Mouse (Mus musculus): Measurements from ENCODE around the gene H2-M3. TPM values are rescaled to one million over a fixed set of nuclear protein-coding genes. Genes with fewer than 3 reads are reported as not detected.

Gene H2-M3
- 32.4 TPM for total RNA-seq (2023)

DNA sequence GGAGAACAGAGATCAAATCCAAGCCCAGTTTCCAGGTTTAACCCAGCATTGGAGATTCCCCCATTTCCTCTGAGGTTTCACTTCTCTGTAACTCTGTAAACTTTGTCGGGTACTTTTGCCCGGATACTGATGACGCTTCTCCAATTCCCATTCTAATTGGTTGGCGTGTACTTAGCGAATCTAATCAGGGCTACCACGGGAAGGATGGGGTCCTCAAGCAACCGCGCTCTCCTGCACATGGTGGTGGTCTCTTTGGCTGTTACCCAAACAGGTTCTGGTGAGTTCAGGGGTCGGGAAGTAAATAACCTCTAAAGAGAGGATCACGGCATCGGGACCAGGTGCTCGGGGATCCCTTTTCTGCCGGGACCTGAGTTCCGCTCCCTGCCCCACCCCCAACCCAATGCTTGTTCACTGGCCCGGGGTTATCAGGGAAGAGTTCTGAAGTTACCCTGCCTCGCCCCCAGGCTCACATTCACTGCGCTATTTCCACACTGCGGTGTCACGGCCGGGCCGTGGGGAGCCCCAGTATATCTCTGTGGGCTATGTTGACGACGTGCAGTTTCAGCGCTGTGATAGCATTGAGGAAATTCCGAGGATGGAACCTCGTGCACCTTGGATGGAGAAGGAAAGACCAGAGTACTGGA is at the start of gene H2-M3:
H2-M3 (plus strand) TSS at position 163 of the 644 bp plus-strand sequence.

DNA sequence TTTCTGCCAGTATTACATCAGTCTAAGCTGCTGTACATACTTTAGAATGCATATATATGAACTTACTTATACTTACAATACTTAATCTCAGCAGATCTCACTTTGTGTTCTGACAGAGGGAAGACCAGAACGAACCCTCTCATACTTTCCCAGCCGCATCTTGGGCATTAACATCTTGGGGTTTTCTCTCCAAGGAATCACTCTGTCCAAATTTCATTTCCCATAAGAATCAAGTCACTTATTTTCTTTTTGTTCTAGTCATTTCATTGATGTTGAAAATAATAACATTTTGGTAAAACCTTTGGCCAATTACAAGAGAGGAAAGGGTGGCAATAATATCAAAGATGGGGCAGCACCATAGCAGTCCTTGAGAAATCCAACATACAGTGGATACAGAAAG is 32.8 kb upstream of the H2-M3 start, which contains the start of gene Olfr97:
Olfr97 (minus strand) TSS at position 101 of the 400 bp plus-strand sequence.

DNA sequence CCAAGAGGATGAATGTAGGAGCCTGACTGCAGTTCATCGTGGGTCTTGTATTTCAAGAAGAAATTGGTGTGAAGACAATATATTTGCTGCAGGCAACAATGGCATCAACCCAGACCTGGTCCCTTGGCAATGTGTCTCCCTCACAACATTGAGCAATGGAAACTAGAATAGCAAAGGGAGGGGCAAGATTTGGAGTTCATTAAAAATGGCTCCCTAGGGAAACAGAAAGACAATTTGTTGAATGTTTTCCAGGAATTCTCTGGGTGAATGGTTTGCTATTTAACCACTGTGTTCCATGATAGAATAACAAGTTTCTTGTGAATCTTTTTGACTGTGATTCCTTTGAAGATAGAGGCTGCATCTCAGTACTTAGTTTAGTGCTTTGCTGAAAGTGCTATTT is 6.4 kb upstream of the H2-M3 start, which contains the start of gene Olfr98:
Olfr98 (minus strand) TSS at position 124 of the 400 bp plus-strand sequence.

DNA sequence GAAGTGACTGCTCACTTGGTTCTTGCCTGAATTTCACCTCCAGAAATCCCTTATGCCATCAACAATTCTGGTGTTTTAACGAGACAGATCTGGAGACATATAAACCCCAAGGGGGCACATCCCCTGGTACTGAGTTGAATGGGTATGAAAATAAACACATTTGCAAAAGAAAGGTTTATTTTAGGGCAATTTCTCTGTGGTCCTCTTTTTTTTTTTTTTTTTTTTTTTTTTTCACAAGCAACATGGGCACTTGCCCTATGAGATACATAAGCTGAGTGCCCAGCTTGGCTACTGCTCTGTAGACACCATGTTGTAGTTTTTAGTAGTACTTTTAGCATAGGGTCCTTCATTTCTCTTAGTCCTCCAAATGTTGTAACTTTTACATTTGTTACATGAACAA is 13.3 kb downstream of the H2-M3 start, which contains the start of gene Olfr99:
Olfr99 (minus strand) TSS at position 101 of the 400 bp plus-strand sequence.

GRCm38 (mm10) chr17:37304213-37304612 is 34.2 kb downstream of the H2-M3 start, which contains the start of gene Olfr101:
Gene Olfr101, minus strand, starts transcription at chr17:37304313.

GRCm38 (mm10) chr17:37316954-37317353 is 46.9 kb downstream of the H2-M3 start, which contains the start of gene Olfr102:
Gene Olfr102, minus strand, starts transcription at chr17:37317054.

Other genes with a start within 250 kb of the H2-M3 start
- gene Mog, start 246.8 kb upstream of the H2-M3 start, total RNA-seq (2023), result not detected
- 112 TPM for gene Gabbr1, start 224.3 kb upstream of the H2-M3 start, total RNA-seq (2023)
- 0.21 TPM for gene Olfr90, start 181.7 kb upstream of the H2-M3 start, total RNA-seq (2023)
- not detected for gene Olfr91, start 171.9 kb upstream of the H2-M3 start, total RNA-seq (2023)
- gene Olfr92, start 150.1 kb upstream of the H2-M3 start, total RNA-seq (2023), result not detected
- gene Olfr93, start 108.7 kb upstream of the H2-M3 start, total RNA-seq (2023), result not detected
- not detected for gene Ubd, start 76.3 kb upstream of the H2-M3 start, total RNA-seq (2023)
- gene Olfr94, start 69.2 kb upstream of the H2-M3 start, total RNA-seq (2023), result not detected
- not detected for gene Olfr95, start 57.1 kb upstream of the H2-M3 start, total RNA-seq (2023)
- not detected for gene Olfr96, start 50.1 kb upstream of the H2-M3 start, total RNA-seq (2023)
- not detected for gene Olfr97, start 32.9 kb upstream of the H2-M3 start, total RNA-seq (2023)
- gene Olfr98, start 6.5 kb upstream of the H2-M3 start, total RNA-seq (2023), result not detected
- gene Olfr99, start 13.2 kb downstream of the H2-M3 start, total RNA-seq (2023), result not detected
- gene Olfr101, start 34.1 kb downstream of the H2-M3 start, total RNA-seq (2023), result not detected
- gene Olfr102, start 46.8 kb downstream of the H2-M3 start, total RNA-seq (2023), result not detected
- gene Olfr103, start 69.5 kb downstream of the H2-M3 start, total RNA-seq (2023), result not detected
- not detected for gene Olfr104-ps, start 89.4 kb downstream of the H2-M3 start, total RNA-seq (2023)
- not detected for gene Olfr105-ps, start 108.8 kb downstream of the H2-M3 start, total RNA-seq (2023)
- not detected for gene Olfr106-ps, start 120.2 kb downstream of the H2-M3 start, total RNA-seq (2023)
- gene Olfr107, start 129.0 kb downstream of the H2-M3 start, total RNA-seq (2023), result not detected
- not detected for gene Olfr108, start 175.3 kb downstream of the H2-M3 start, total RNA-seq (2023)
- gene Olfr109, start 188.7 kb downstream of the H2-M3 start, total RNA-seq (2023), result not detected
- 0.44 TPM for gene H2-M2, start 213.3 kb downstream of the H2-M3 start, total RNA-seq (2023)
- not detected for gene Olfr110, start 222.2 kb downstream of the H2-M3 start, total RNA-seq (2023)
- not detected for gene Olfr111, start 237.8 kb downstream of the H2-M3 start, total RNA-seq (2023)